Mouse (Mus musculus): Measurements from ENCODE around the gene Gpr12. TPM values are rescaled to one million over a fixed set of nuclear protein-coding genes. Genes with fewer than 3 reads are reported as not detected.
"Not testable (repeated sequence)": the region's sequence is repeated elsewhere in the genome, so short reads cannot be mapped to it uniquely, and the experiment has no call there.

Gene Gpr12
- total RNA-seq (2021), result 10 to 100 TPM; 53.2 to 57.0 TPM

DNA sequence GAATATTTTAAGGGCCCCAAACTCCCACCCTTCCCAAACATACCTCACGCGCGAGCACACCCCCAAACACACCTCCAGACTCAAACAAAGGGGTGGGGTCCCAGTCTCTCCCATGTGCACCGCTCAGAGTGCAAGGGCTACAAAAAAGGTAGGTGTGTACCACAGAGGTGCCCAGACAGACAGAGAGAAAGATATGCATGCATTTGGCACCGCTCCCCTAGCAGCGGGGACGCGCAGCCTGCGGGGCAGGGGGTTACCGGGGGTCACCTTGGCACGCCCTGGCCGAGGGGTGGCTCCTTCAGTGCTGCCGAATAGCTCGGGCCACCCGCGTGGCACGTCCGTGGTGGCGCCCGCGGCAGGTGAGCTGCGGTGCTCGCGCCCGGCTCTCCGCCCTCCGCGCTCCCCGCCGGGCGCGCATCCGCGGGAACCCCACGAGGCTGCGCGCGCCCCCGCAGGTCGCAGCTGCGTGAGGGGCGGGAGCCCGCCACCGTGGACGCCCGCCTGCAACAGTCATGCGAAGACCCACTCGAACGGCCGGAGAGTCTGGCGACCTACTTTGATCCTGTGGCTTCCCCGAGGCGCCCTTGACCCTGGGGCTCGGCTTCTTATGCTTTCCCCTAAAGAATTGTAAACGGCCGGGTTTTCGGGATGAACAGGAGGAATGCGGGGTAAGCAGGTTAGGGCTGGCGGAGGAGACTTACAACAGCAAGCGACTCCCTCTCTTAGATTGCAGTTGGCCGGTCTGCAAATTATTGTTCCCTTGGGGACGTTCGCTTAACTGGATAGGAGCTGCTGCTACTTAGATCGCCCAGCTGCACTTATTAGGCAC is at the start of gene Gpr12:
TSS of gene Gpr12 (minus strand) at position 762 of the 829 bp plus-strand sequence.
- intact Hi-C loops (cut with DNase I), result no loop called here
- peak; percentile 30 for DNase-seq

DNA sequence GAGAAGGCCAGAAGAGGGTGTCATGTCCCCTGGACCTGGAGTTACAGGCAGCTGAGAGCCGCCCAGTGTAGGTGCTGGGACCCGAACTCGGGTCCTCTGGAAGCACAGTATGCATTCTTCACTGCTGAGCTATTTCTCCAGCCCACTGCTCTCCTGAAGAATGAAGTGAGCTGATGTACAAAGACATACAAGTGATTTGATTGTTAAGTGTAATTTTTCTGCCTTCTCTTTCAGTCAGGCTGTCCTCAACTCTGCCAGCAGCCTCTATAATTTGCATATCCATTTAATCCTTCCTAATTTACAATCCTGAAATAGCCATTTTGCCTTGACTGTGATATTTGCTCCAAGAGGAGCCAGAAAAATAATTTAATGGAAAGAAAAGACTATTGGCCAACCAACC is 46.6 kb upstream of the Gpr12 start:
- intact Hi-C loops (cut with DNase I), result no loop called here

DNA sequence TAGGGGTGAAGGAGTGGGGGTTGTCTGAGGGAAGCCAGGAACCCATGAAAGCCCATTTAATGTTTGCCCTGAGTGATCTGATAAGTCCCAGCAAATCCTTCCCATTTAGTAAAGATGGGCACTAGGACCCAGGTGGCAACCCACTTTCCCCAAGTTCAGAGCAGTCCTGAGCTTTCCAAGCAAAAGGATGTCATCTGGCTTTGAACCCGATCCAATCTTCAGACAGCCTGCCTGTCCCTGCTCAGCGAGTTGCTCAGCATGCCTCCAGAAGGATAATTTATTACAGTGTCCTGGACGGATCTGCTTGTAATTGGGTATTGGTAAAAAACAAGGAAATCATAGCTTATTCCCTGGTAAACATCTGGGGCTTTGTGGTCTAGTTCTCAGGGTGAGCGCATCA is 45.9 kb upstream of the Gpr12 start:
- peak; percentile 18 for DNase-seq
- intact Hi-C loops (cut with DNase I), result no loop called here

More for the DNA sequence above, 46.6 kb upstream of the Gpr12 start:
- no peak for DNase-seq

DNA sequence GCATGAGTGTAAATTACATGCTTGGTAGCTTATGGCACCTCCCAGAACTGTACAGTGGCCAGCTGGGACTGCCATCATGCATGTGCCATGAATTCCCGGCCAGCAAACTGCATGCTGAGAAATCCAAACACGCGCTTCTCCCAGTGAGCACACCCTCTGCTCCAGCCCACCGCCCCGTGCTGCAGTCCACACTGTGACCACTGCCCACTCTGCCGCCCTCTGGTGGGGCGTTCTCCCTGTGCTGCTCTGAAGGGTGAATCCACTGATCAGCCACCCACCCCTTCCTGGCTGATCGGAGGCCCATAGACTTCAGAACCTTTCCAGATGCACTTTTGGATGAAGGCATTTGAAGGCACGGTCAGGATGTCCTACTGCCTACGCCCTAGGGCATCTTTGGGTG is 44.6 kb upstream of the Gpr12 start:
- intact Hi-C loops (cut with DNase I), result no loop called here

DNA sequence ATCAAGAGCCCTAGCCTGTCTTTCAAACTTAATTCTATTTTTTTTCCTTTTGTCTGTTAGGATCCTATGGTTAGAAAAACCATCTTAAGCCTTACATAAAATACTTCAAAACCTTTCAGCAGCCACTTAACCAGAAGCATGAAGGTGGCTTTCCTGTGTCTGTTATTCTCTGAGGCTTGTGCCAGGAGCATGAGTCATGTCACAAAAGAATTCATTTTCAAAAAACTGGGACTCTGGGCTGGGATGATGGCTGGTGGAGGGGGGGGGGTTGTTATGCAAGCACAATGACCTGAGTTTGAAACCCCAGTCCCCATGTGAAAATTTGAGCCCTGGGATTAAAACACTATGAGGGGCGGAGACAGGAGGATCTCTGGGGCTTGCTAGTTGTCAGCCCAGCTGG is 43.8 kb upstream of the Gpr12 start:
- no peak for DNase-seq
- intact Hi-C loops (cut with DNase I), result no loop called here

More for the DNA sequence above, 44.6 kb upstream of the Gpr12 start:
- peak; percentile 49 for DNase-seq

DNA sequence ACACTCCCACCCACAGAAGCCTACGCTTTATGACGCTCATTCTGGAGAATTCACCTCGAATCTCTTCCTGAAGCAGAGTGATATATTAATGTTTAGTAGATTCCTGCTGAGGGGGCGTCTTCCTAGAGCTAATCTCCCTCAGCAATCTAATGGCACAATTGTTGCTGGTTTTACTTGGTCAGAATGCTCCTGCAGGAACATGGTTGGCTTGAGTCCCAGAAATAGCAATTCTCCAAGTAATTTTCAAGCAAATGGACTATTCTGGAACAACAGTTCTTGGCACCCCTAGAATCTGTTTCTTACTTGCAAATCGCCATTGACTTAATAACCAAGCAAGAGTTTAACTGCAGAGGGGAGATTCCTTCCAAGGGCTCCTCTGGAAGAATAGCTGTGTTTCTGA is 42.9 kb upstream of the Gpr12 start:
- intact Hi-C loops (cut with DNase I), result no loop called here
- no peak for DNase-seq

DNA sequence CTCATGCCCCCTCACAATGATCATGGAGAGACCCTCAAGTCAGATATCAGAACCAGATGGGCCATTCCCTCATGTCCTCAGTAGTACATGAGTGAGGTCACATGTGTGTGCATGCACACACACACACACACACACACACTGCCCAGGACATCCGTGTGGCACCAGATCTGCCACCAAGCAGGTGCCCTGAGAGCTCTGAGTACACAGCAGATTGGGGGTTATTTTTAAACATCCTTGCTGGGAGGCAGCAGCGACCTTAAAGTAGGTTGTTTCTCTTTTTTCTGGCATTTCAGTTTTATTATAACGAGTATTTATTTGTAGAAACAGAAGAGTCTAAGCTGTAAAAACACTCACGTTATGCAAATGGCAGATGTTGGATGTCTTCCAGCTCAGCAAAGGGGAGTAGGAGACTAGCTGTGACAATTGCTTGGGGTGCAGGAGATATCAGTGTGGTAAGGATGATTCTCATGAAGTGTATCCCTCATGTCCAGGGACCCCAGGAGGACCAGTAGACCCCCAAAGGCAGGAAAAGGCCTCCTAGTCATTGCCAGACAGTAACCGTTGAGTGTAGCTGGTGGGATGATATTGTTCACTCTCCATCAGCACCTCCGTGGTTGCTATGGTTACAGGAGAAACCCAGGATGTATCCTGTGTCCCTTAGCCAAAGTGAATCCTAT is 40.7 kb upstream of the Gpr12 start:
- intact Hi-C loops (cut with DNase I), result no loop called here
- DNase-seq, result no peak

DNA sequence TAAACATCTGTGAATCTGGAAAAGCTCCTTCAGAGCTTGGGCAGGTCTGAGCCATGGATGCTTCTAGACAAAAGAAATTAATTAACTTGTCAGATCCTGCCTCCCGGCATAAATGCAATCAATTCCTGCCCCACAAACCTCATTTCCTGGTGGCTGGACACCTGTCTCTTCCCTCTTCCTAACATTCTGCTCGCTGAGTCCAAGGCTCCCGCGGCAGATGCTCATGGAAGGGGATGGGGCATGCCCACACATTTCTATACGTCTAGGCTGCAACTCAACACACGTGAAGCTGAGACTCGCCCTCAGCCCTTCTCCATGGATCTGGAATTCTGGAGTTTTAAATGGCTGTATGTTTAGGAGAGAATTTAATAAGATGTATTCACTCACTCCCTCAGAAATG is 26.8 kb upstream of the Gpr12 start:
- intact Hi-C loops (cut with DNase I), result no loop called here
- no peak for DNase-seq

DNA sequence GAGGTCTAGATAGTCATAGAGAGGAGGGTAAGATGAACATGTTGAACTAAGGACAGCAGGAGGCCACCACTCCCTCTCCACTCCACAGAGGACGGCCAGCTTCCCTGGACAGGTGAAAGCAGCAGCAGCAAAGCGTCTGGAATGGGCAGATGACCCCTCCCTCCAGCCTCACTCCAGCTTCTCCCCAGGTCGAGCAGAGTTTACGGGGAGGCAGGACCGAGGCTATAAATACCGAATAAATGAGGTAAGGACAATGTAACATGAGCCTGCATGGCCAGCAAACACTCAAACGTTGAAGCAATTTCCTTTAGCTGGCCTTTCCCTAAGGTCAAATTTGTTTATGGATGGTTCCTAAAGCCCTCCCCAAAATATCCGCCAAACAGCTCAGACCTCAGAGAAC is 26.0 kb upstream of the Gpr12 start:
- intact Hi-C loops (cut with DNase I), result no loop called here
- no peak for DNase-seq

DNA sequence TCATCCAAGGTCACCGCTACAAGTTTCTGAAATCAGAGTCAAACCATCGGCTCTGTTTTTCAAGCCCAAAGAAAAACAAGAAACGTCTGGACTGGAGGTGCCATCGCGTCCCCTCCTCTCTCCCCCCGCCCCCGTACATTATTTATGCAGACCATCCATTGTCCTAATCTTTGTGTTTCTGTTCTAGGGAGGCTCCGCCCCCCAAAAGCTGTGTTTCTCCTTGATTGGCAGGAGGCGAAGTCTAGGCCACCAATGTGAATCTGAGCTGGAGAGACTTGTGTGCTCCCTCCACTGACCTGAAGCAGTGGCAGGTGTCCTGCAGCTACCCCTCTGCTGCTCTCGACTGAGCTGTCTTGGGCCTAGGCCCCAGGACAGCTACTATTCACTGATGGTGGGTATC is 24.6 kb upstream of the Gpr12 start:
- intact Hi-C loops (cut with DNase I), result no loop called here
- no peak for DNase-seq

DNA sequence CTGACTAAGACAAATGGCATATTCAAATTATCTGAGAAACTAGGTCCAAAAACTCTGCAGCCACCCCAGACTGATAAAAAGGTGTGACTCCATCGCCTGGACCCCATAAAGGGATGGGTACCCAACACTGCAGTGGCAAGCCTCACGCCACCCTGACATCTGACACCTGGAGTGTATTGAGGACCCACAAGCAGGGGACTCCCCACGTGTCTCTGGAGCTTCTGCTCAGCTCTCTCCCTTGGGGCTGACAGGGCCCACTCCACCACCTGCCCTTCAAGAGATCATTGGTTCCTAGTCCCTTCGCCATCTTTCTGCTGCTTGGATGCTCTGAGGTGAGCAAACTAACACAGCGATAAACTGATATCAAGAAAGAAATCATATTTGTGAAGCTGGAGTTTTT is 22.8 kb upstream of the Gpr12 start:
- intact Hi-C loops (cut with DNase I), result no loop called here
- no peak for DNase-seq

DNA sequence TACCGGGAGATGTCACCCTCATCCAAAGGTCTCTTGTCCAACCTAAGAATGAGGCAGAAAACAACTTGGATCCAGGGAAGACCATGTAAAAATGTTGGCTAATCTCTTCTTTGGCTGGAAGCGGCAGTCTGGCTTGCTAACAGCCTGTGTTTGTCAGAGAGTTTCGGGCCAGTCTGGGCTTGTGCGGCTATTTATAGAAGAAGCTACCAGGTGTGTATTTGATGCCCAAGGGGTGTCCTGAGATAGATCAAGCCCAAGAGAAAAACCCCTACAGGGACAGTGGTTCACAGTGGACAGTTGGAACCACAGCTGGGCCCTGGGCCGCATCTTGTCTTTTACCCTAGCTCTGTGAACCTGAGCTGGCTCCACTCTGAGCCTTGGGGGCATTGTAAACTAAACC is 21.9 kb upstream of the Gpr12 start:
- DNase-seq, result no peak
- intact Hi-C loops (cut with DNase I), result no loop called here

DNA sequence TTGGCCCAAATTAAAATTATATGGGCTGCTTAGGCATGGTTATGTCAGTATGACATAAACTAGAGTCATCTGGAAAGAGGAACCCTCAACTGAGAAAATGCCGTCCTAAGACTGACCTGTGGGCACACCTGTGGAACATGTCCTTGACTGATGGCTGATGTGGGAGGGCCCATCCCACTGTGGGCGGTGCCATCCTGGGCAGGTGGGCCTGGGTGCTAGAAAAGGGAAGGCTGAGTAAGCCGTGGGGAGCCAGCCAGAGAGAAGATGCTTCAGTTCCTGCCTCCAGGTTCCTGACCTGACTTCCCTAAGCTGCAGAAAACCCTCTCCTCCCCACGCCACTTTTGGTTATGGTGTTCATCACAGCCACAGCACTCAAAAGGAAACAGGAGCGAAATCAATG is 21.2 kb upstream of the Gpr12 start:
- intact Hi-C loops (cut with DNase I), result no loop called here
- DNase-seq, result no peak

DNA sequence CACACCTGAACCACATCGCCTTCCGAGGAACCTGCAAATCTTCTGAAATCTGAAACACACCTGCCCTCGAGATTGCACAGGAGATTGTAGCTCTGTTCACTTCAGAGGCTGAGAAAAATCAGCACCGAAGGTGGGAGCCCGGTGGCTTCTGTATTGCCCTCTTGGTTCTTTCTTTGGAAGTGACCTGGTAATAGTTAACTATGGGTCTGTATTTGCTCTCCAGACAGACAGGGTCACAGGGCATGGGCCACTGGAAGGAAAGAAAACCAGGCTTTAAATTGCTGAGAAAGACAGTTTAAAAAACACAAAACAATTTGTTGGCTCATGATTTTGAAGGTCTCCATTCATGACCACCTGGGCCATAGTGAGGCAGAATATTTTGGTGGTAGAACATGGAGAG is 14.9 kb upstream of the Gpr12 start:
- intact Hi-C loops (cut with DNase I), result no loop called here
- DNase-seq, result no peak

DNA sequence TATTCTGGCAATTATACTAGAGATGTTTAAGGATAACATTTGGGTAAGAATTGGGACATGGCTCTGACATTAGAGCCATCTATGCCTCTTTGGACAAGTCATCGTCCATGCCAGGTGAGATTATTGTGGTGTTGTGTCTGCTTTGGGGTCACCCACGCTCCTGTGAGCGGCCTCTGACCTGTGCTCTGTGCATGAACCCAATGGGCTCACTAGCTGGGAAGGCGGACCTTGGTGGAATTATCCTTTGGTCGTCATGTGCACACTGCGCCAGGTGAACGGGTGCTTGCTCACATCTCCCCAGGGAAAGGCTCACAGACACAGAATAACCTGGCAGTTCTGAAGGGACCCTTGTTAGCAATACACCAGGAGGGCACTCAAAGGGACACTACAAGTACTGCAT is 14.2 kb upstream of the Gpr12 start:
- DNase-seq; intact Hi-C loops (cut with DNase I): not testable (repeated sequence)

DNA sequence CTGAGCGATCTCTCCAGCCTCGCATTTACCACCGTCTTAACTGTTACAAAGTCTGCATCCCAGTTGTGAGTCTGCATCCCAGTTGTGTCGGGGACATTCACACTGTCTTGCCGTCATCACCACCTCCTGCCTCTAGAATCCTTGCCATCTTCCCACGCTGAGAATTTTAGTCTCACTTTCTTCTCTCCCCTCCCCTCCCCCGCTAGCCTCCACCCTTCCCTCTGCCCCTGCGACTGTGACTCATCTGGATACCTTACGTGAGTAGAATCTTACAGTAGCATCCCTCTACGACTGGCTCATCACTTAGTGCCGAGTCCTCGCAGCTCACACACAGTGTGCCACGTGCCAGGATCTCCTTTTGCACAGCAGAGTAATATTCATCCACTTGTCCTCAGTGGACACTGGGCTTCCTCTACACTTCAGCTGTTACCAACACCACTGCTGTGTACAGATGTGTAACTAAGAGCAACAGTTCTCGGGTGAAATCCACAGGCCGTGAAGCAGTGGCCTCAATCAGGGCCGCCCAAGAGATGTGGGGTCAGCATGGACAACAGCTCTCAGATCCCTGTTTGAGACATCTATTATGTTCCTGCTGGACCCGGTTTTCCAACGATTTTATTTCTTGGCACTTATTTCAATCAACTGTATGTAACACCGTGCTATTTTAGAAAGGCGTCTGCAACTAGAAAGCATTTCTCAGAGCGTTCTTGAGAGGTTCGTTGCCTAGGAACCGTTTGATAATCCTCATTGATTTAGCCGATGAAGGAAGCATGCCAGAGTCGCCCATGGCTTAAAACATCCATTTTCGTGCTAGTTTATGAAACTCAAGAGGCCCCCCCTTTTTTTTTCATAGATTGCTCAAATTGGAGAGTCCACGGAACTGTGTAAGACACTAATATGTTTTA is 13.4 kb upstream of the Gpr12 start:
- intact Hi-C loops (cut with DNase I), result no loop called here
- no peak for DNase-seq

DNA sequence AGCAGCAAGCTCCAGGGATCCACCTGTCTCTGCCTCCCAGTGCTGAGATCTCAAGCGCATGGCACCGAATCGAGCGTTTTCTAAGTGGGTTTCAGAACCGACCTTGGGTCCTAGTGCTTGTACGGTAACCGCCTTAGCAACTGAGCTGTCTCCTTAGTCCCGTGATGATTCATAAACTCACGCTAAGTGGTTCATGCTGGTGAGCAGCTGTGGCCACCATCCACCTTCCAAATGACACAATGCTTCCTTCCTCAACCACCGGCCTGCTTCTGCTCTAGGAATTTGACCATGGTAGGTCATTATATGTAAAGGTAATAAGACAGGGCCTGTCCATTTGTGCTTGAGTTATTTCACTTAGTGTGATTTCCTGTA is 12.4 kb upstream of the Gpr12 start:
- DNase-seq, result no peak
- intact Hi-C loops (cut with DNase I), result no loop called here

DNA sequence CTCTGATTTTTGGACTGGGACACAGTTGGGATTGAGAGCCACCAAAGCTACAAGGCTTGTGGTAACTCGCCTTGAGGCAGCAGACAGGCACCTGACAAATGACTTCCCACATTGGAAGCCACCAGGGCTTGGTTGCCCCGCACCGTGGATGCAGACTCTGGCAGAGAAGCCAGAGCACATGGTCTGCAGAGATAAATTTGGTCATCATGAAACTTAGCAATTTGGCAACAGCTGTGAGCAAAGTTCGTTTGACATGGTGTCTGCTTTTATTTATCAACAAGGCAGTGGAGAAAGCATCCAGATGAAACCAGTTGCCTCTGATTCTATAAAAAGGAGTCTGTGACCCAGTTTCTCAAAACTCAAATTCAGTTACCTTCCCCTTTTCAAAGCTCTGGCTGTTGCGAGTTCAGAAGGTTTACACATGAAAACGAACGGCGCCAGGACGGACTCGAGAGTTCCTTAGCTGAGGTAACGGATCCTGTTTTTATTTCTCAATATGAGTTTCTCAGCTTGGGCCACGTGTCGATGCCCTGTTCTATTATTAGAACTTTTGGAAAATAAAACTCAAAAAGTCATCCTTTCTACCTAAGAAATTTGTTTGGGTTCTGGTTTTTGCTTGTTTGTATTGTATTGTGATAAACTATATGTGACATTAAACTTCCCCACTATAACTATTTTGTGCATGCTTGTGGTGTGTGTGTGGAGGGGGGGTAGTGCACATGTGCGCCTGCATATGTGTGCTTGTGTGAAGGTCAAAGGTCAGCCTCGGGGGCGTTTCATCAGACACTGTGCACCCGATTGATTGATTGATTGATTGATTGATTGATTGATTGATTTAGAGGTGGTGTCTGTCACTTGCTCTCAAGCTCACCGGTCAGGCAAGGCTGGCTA is 11.8 kb upstream of the Gpr12 start:
- intact Hi-C loops (cut with DNase I), result no loop called here
- DNase-seq, result no peak

DNA sequence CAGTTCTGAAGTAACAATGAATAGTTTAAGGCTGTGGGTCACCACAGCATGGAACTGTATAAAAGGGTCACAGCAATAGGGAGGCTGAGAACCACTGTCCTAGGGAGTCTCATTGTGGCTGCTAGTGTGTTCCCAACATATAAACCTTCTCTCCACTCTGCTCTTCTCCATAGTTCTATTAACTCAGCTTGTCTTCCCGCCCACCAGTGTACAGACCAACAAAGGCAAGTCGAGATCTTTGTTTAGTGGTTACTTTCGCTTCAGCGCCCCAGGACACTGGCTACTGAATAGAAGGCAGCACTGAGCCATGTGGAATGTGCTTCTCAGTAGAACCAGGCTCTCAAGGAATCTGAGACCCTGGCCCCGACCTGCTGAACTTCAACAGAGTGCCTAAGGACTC is 7.5 kb upstream of the Gpr12 start:
- intact Hi-C loops (cut with DNase I), result no loop called here
- DNase-seq, result no peak

DNA sequence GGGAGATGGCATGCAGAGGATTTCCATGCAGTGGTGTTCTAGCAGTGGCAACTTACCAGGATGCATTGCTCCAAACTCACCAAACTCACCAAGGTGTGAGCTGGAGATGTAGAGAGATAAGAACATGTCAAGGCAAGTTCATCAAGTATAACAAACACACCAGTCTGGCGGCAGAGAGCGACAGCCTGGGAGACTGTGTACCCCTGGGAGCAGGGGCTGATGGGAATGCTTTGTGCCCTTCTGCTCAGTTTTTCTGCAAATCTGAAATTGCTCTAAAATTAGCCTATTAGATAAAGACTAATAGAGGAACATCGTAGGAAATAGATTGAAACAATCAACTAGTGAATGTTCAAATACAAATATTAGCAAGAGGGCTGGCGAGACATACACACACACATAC is 6.6 kb upstream of the Gpr12 start:
- DNase-seq, result no peak
- intact Hi-C loops (cut with DNase I), result no loop called here
